Mouse (Mus musculus) cortical plate, adult 2 months (tissue): ENCODE results near the gene Ncapg2. TPM values are rescaled to one million over a fixed set of nuclear protein-coding genes. Genes with fewer than 3 reads are reported as not detected.

Experiments used
- H3K27ac ChIP-seq: fragments of 200-500 bp; 2 replicates; pipeline ENCODE4 v1.5.1; 2012; ENCODE audit warnings: low read length, control low read depth, inconsistent platforms; ENCODE audit not compliant: insufficient read depth
- H3K4me1 ChIP-seq: fragments of 200-500 bp; 2 replicates; pipeline ENCODE4 v1.6.1; 2011; ENCODE audit warnings: low read length; ENCODE audit not compliant: control insufficient read depth, insufficient read depth
- H3K4me3 ChIP-seq: fragments of 200-500 bp; 2 replicates; pipeline ENCODE4 v1.5.1; 2011; ENCODE audit warnings: mild to moderate bottlenecking, low read length, control low read depth; ENCODE audit not compliant: insufficient read depth
- CTCF ChIP-seq: fragments of 200-500 bp; IDR thresholded peaks from 2 replicates; pipeline ENCODE4 v1.5.1; 2011; ENCODE audit warnings: mild to moderate bottlenecking, control low read depth, low read length; ENCODE audit not compliant: insufficient read depth; ENCODE audit errors: extremely low read depth
- POLR2A ChIP-seq: fragments of 200-500 bp; IDR thresholded peaks from 2 replicates; pipeline ENCODE4 v1.6.1; 2011; ENCODE audit warnings: mild to moderate bottlenecking, low read length, control low read depth; ENCODE audit not compliant: insufficient read depth; ENCODE audit errors: extremely low read depth
- polyA plus RNA-seq: library from polyadenylated mRNA; depleted of rRNA; stranded (reverse); fragments of >200 nt; gene quantifications from 2 replicates; pipeline ENCODE4 v1.2.3, GENCODE M21; 2012

The Ncapg2 gene
- polyA plus RNA-seq, 1 experiment: 3.7 TPM

GRCm38 (mm10) chr12:116436125-116436524 lies 30.9 kb downstream of the Ncapg2 start:
- H3K27ac ChIP-seq: no peak overlapping the region
- H3K4me3 ChIP-seq: no peak overlapping the region
- no peak for TF ChIP-seq CTCF
- TF ChIP-seq POLR2A: no peak
- no peaks in the 10 kb centered on the region for H3K4me1 ChIP-seq

DNA sequence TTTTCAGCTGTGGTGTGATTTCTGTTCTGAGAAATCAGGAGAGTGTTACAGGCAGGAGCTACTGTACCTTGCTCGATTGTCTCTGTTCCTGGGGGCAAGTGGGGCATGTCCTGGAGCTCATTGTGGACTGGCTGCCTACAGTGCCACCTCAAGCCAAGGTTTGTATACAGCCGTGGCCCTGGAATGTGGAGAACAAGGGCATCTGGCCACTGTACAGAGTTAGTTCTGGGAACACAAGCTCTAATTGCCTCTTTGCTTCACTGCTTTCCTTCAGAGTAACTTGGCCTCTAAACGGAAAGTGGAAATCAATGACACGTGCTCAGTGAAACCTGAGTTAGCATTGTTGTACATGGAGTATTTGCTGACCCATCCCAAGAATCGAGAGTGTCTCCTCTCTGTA lies 33.4 kb downstream of the Ncapg2 start:
- no peaks in the 10 kb centered on the region for H3K4me1 ChIP-seq
- no peak overlapping the region for H3K4me3 ChIP-seq
- H3K27ac ChIP-seq: no peak overlapping the region
- TF ChIP-seq POLR2A: no peak
- no peak for TF ChIP-seq CTCF

DNA sequence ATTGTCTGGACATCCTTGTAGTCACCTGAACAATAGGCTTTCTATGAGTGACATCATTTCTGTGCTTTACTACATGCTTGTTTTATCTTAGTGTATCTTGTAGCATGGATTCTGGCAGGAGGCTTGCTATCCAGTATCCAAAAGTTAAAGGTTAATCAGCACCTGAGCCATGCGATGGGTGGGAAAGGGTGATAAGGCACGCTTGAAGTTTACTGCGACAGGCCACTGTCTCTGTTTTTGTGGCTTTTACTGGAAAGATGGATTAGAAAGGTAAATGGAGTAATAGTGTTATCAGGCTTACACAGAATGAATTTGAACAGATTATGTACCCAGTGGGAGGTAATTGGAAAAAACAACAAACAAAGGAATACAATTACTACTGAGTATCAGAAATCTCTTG lies 37.0 kb downstream of the Ncapg2 start:
- no peak for TF ChIP-seq POLR2A
- no peak for TF ChIP-seq CTCF
- H3K4me3 ChIP-seq: no peak overlapping the region

GRCm38 (mm10) chr12:116449536-116449935 lies 44.3 kb downstream of the Ncapg2 start:
- Histone ChIP-seq H3K4me3 (no peak overlapping the region), H3K4me1 (no peaks in the 10 kb centered on the region), H3K27ac (no peak overlapping the region)
- TF ChIP-seq CTCF: no peak

More for the DNA sequence above, 37.0 kb downstream of the Ncapg2 start:
- Histone ChIP-seq H3K4me1 (no peaks in the 10 kb centered on the region), H3K27ac (no peak overlapping the region)

DNA sequence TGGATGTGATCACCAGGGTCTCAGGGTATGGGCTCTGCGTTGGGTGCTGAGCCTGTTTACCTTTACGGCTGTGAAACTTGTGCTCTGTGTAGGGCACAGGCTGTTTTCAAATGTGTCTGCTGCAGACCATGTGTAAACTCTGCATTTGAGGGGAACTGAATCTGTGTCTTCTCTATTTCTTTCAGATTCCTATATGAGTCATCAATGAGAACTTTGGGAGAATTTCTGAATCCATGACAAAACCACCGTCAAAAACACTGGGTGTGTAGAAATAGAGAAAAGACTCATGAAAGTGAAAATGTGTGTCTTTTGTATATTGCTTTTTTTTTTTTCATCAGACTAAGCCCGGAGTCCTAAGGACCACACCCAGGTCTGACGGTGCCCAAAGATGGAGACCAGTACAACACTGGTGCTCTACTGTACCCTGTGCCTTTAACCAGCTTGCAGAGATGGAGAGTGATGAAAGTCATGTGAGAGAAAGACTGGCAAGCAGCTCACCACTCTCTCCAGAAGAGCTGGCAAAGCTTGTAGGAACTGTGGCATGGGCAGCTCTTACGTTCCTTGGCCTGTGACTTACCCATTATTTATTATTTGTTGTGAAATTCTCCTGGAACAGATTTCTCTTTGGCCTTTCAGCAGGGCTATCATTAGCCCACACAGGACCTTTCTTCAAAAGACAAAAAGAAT lies 55.3 kb downstream of the Ncapg2 start:
- Histone ChIP-seq H3K27ac (no peak overlapping the region), H3K4me1 (no peaks in the 10 kb centered on the region), H3K4me3 (no peak overlapping the region)
- TF ChIP-seq POLR2A: no peak
- TF ChIP-seq CTCF: no peak

DNA sequence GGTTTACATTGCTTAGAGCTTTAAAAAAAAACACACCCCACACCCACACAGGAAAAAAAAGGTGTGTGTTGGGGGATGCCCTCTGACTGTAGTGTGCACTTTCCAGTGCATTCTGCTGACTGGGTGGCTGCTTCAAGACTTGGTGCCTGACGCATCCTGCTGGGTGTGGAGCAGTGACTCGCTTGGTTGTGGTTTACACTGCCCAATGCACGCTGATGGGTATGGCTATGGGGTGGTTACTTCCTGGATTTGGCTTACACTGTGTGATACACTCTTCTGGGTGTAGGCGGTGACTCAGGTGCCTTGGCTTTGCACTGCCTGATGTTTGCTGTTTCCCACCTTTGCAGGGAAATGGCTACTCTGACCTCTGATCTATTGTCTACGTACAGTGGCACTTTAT lies 61.8 kb downstream of the Ncapg2 start:
- Histone ChIP-seq H3K27ac (no peak overlapping the region), H3K4me3 (no peak overlapping the region), H3K4me1 (no peaks in the 10 kb centered on the region)
- no peak for TF ChIP-seq POLR2A
- TF ChIP-seq CTCF: no peak

DNA sequence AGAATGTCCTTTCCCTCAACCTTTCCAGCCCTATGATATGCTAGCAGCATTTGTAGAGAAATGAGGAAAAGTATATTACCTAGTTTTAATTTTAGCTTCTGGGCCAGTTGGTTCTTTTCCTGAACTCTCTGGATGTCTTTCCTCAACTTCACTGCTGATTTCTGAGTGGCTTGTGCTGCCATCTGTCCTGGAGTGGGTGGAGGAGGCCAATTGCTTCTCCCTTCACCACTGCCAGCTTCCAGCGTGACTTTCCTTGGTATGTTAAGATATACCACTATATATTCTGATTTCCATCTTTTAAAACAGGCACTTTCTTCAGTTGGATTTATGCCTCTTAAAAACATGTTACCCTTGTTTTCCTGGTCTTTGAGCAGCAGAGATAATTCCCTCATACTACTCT lies 63.1 kb downstream of the Ncapg2 start:
- TF ChIP-seq POLR2A: no peak
- TF ChIP-seq CTCF: no peak
- Histone ChIP-seq H3K27ac (no peak overlapping the region), H3K4me3 (no peak overlapping the region), H3K4me1 (no peaks in the 10 kb centered on the region)

DNA sequence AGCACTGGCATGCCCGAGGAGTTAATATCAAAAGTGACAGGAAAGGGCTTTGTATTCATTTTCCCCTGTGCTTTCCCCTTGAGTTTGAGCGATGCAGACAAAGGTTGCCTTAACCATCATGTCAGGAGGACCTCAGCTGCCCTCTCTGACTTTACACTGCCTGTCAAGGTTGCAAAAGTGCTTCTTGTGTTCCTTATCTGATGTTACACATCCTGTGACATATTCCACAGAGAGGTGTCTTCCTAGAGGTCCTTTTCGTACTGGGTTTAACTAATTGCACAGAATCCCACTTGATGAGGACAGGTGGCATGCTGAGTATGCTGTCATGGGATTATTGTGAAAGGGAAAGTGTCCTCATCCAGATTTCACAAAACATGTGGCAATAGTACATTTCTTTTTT lies 63.9 kb downstream of the Ncapg2 start:
- no peak for TF ChIP-seq CTCF
- TF ChIP-seq POLR2A: no peak
- Histone ChIP-seq H3K4me3 (no peak overlapping the region), H3K4me1 (no peaks in the 10 kb centered on the region), H3K27ac (no peak overlapping the region)

DNA sequence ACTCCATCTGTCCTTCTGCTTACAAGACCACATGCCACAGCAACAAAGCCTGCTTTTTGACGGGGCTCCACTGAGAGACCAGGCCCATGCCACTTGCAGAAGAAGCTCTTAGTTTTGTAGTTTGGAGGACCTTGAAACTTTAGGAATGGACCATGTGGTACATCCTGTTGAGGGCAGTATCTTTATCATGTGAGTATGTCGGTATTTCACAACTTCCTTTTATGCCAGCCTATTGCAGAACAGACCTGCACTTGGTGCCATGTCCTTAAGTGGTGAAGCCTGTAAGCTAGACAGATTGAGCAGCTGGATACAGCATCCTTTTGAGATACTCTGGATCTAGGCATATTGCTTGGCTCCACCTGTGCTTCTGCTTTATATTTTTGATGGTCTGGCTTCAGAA lies 68.1 kb downstream of the Ncapg2 start:
- TF ChIP-seq POLR2A: no peak
- TF ChIP-seq CTCF: no peak
- no peak overlapping the region for H3K27ac ChIP-seq

DNA sequence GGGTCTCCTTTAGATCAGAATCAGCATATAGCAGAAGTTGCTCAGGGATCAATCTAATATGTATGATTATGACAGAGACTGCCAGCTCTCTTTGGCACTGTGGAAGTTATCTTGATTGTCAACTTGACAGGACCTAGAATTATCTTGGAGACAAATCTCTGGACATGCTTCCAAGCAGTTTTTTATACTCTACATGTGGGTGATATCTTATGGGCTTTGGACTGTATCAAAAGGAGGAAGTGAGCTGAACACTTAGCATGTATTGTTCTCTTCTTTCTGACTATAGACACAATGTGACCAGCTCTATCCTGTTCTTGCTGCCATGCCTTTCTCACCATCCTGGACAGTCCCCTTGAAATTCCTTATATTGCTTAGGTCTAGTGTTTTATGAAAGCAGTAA lies 68.6 kb downstream of the Ncapg2 start:
- no peaks in the 10 kb centered on the region for H3K4me1 ChIP-seq
- no peak overlapping the region for H3K27ac ChIP-seq
- H3K4me3 ChIP-seq: no peak overlapping the region
- no peak for TF ChIP-seq POLR2A
- no peak for TF ChIP-seq CTCF

More for the DNA sequence above, 68.1 kb downstream of the Ncapg2 start:
- no peak overlapping the region for H3K4me3 ChIP-seq
- no peaks in the 10 kb centered on the region for H3K4me1 ChIP-seq
